Mouse (Mus musculus) hindbrain, embryonic 15.5 days (tissue): ENCODE data around the gene Tmco2. TPM values are rescaled to one million over a fixed set of nuclear protein-coding genes. Genes with fewer than 3 reads are reported as not detected.
"Not testable (repeated sequence)": the region's sequence is repeated elsewhere in the genome, so short reads cannot be mapped to it uniquely, and the experiment has no call there.

Source experiments
- ATAC-seq: fragments of 200-750 bp; cut with Nextera tagmentation; 2 replicates; pipeline ENCODE4 v1.8.0; 2017; ENCODE audit warnings: low read depth, moderate number of reproducible peaks, moderate TSS enrichment; ENCODE audit not compliant: low FRiP score
- H3K27ac ChIP-seq: fragments of 300-500 bp; sonication (generic); replicated peaks from 2 replicates; pipeline ENCODE4 v1.5.1; 2015; ENCODE audit warnings: mild to moderate bottlenecking, inconsistent platforms
- H3K27me3 ChIP-seq: fragments of 300-500 bp; sonication (generic); 2 replicates; pipeline ENCODE4 v1.6.1; 2015; ENCODE audit warnings: control low read depth, inconsistent platforms
- H3K36me3 ChIP-seq: fragments of 300-500 bp; sonication (generic); 2 replicates; pipeline ENCODE4 v1.6.1; 2015; ENCODE audit warnings: control low read depth, inconsistent platforms
- H3K4me1 ChIP-seq: fragments of 300-500 bp; sonication (generic); replicated peaks from 2 replicates; pipeline ENCODE4 v1.6.1; 2015; ENCODE audit warnings: control low read depth, inconsistent platforms
- H3K4me2 ChIP-seq: fragments of 300-500 bp; sonication (generic); 2 replicates; pipeline ENCODE4 v1.6.1; 2015; ENCODE audit warnings: moderate library complexity, mild to moderate bottlenecking, inconsistent platforms
- H3K4me3 ChIP-seq: fragments of 300-500 bp; sonication (generic); 2 replicates; pipeline ENCODE4 v1.5.1; 2015; ENCODE audit warnings: mild to moderate bottlenecking, inconsistent platforms
- H3K9ac ChIP-seq: fragments of 300-500 bp; sonication (generic); 2 replicates; pipeline ENCODE4 v1.6.1; 2015; ENCODE audit warnings: inconsistent platforms
- H3K9me3 ChIP-seq: fragments of 300-500 bp; sonication (generic); 2 replicates; pipeline ENCODE4 v1.6.1; 2016; ENCODE audit warnings: control low read depth, inconsistent platforms
- WGBS: fragments of 180-500 bp; shearing (Covaris S2); methylation state at CpG from one replicate; pipeline ENCODE4 v1.1.7; 2015; 5-methylcytosine and 5-hydroxymethylcytosine counted together
- polyA plus RNA-seq: library from polyadenylated mRNA; unstranded; fragments of >200 nt; fragmentation: Nextera tagmentation; extraction: Ambion mirVana; gene quantifications from 2 replicates; pipeline ENCODE4 v1.2.1, GENCODE M21; 2015

Tmco2 gene
- polyA plus RNA-seq = not detected in 2 replicates

DNA sequence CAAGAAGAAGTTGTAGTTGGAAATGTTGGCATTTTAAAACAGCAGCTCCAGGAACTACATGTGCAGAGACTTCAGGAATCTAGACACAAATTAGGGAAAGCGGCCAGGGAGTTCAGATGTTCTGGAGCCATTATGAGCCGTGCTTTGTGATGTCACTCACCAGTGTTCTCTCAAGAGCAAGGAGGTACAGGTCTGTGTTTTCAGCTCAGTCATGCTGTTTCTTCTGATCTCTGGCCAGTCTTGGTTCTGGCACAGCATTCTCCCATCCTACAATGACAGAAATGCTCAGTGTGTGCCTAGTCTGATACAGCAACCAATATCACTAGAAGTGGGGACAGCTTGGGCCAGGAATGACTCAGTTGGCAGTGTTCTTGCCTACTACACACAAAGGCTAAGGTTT is at the start of gene Tmco2:
Gene Tmco2, minus strand, starts transcription at position 101 of the 400 bp plus-strand sequence.
- ATAC-seq = no peak
- Histone ChIP-seq H3K27ac (no peak within 1 kb of the TSS), H3K4me1 (no peaks in the 10 kb centered on the region), H3K4me3 (no peak within 1 kb of the TSS), H3K4me2 (no peak within 1 kb of the TSS), H3K36me3 (no peaks in the 10 kb centered on the region), H3K27me3 (no peaks in the 10 kb centered on the region), H3K9me3 (no peaks in the 10 kb centered on the region), H3K9ac (no peak within 1 kb of the TSS)
- 97% methylated on average over 2 of the region's 2 CpGs for WGBS

DNA sequence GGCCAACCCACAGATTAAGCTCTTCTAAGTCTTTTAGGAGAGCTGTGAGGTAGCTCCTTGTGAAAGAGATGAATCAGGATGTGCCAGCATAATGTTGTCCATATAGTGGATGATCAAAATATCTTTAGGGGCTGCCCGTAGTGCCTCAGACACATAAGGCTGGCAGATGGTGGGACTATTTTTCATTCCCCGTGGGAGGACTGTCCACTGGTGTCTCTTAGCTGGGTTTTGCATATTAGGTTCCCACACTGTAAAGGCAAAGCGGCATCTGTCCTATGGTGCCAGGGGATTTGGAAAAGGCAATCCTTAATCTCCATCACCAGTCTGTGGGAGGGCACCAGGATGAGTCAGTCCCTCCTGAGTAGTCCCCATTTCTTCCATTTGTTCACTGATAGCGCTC is 5.7 kb downstream of the Tmco2 start:
- H3K4me1 ChIP-seq = no peaks in the 10 kb centered on the region
- H3K4me2 ChIP-seq = no peak overlapping the region
- H3K27ac ChIP-seq = no peak overlapping the region
- WGBS = 88% methylated on average over 4 of the region's 4 CpGs
- H3K9me3 ChIP-seq = no peaks in the 10 kb centered on the region
- no peak overlapping the region for H3K4me3 ChIP-seq
- H3K36me3 ChIP-seq = no peaks in the 10 kb centered on the region
- H3K9ac ChIP-seq = no peak overlapping the region
- no peak for ATAC-seq
- H3K27me3 ChIP-seq = no peaks in the 10 kb centered on the region

DNA sequence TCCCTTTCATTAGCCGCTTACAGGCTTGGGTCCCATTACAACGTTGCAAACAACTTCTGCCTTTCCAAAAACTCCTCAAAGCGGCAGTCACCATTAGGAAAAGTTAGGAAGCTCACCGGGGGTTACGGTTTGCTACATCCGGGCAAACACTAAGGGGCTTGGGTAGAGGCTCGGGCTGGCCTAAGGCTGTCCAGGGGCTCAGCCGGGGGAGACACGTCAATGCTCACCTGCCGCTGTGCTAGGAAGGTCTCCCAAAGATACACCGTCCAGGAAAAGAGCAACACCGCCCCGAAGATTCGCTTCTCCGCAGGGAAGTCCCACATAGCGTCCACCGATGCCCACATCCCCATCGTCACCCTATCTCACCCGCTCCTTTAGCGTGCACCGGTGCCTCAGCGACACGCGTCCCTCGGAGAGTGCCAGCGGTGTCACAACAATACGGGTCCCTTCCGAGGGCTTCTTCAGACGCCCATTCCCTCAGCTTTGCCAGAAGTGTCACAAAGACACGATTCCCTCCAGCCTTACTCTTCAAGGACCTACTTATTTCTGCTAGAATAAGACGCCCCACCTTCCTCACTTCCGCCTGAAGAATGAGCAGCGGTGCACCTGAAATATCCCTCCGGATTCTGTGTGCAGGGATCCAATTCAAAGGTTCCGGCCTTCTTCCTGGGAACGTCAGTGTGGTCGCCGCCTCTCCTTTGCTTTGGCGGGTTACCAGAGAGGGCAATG is 11.2 kb downstream of the Tmco2 start, which contains the start of gene Zmpste24:
Gene Zmpste24, minus strand, starts transcription at position 592 of the 729 bp plus-strand sequence.
- under 1% methylated on average over 39 of the region's 39 CpGs for WGBS
- H3K4me2 ChIP-seq = peak within 1 kb of the TSS; percentile 75
- H3K36me3 ChIP-seq = peaks cover 20% of the 10 kb centered on the region
- no peaks in the 10 kb centered on the region for H3K27me3 ChIP-seq
- H3K9ac ChIP-seq = peak within 1 kb of the TSS; percentile 69
- H3K4me1 ChIP-seq = peaks cover 14% of the 10 kb centered on the region
- H3K4me3 ChIP-seq = peak within 1 kb of the TSS; percentile 76
- peak within 1 kb of the TSS; percentile 71 for H3K27ac ChIP-seq
- ATAC-seq = peak; percentile 95
- H3K9me3 ChIP-seq = no peaks in the 10 kb centered on the region

DNA sequence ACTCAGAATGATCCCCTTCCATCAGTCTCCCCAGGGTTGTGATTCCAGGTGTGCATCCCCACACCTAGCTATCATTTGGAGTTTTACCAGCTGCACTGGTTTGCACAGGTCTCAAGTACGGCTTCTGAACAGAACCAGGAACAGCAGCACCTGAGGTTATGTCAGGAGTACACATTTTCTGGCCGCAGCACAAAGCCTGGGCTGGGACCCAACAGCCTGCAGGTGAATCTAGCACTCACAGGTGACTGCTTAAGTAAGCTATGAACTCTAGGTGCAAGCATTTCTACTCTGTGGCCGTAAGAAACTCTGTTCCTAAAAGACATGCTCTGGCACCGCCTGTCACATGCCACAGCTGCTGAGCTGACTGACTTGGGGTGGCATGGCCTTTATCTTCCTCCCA is 18.8 kb downstream of the Tmco2 start:
- Histone ChIP-seq H3K27ac (no peak overlapping the region), H3K9ac (no peak overlapping the region), H3K4me1 (no peaks in the 10 kb centered on the region), H3K4me3 (no peak overlapping the region), H3K36me3 (peaks cover 49% of the 10 kb centered on the region), H3K4me2 (no peak overlapping the region), H3K27me3 (no peaks in the 10 kb centered on the region), H3K9me3 (no peaks in the 10 kb centered on the region)
- ATAC-seq = no peak
- WGBS = 94% methylated on average over 4 of the region's 4 CpGs

DNA sequence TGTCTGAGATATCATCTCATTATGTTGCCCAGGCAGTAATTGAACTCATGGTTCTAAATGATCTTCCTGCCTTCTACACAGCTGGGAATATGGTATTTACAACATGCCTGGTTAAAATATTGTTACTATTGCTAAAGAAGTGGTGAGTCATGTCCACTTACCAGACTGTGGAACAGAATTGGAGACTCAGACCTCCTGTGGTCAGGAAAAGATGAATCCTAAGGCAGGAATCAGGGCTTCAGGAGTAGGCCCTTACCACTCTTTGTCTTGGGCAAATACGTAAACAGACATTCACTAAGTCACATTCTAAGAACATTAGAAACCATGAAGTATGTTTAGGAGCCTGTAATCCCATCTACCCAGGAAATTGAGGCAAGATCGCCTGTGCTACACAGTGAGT is 20.3 kb downstream of the Tmco2 start:
- no peak overlapping the region for H3K9ac ChIP-seq
- no peak overlapping the region for H3K4me3 ChIP-seq
- peaks cover 49% of the 10 kb centered on the region for H3K36me3 ChIP-seq
- no peak overlapping the region for H3K27ac ChIP-seq
- no peaks in the 10 kb centered on the region for H3K4me1 ChIP-seq
- 96% methylated on average over 2 of the region's 2 CpGs for WGBS
- no peak for ATAC-seq
- no peaks in the 10 kb centered on the region for H3K9me3 ChIP-seq
- H3K4me2 ChIP-seq = no peak overlapping the region
- no peaks in the 10 kb centered on the region for H3K27me3 ChIP-seq

DNA sequence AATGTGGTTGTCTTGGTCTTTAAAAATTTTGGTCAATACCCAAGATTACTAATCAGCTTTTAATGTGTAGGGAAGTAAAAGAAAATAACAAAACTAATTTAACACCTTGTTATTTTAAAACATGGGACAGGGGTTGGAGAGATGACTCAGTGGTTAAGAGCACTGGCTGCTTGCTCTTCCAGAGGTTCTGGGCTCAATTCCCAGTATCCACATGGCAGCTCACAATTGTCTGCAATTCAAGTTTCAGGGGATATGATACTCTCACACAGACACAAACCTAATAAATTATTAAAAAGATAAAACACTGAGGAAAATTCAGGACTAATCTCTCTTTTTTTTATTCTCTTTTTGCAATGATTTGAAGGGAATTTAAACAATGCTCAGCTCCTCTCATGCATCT is 24.5 kb downstream of the Tmco2 start:
- H3K27me3 ChIP-seq = no peaks in the 10 kb centered on the region
- H3K36me3 ChIP-seq = peaks cover 70% of the 10 kb centered on the region
- H3K4me2 ChIP-seq = no peak overlapping the region
- H3K27ac ChIP-seq = no peak overlapping the region
- no peak for ATAC-seq
- no peaks in the 10 kb centered on the region for H3K4me1 ChIP-seq
- no peaks in the 10 kb centered on the region for H3K9me3 ChIP-seq
- no peak overlapping the region for H3K4me3 ChIP-seq
- H3K9ac ChIP-seq = no peak overlapping the region

DNA sequence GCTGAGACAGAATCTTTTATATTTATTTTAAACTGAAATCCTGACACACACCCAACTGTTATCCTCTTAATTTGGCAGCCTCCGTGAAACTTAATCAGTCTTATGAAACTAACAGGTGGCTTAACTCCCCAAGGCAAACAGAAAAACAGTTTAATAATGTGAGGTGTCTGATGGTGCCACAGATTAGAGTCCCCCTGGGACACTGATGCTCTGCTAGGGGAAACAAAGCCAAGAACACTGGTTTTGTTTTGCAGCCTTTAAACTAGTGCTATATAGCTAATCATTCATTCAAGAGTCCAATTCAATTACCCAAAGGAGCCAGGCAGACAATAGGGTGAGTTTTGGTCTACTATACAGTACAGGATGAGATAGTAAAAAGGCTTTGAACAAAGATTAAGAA is 28.6 kb downstream of the Tmco2 start:
- WGBS = 49% methylated on average over 1 of the region's 1 CpGs
- Histone ChIP-seq H3K4me2 (no peak overlapping the region), H3K27ac (no peak overlapping the region), H3K4me1 (no peaks in the 10 kb centered on the region), H3K4me3 (no peak overlapping the region), H3K9ac (no peak overlapping the region), H3K9me3 (no peaks in the 10 kb centered on the region), H3K36me3 (peaks cover 68% of the 10 kb centered on the region), H3K27me3 (no peaks in the 10 kb centered on the region)
- no peak for ATAC-seq

DNA sequence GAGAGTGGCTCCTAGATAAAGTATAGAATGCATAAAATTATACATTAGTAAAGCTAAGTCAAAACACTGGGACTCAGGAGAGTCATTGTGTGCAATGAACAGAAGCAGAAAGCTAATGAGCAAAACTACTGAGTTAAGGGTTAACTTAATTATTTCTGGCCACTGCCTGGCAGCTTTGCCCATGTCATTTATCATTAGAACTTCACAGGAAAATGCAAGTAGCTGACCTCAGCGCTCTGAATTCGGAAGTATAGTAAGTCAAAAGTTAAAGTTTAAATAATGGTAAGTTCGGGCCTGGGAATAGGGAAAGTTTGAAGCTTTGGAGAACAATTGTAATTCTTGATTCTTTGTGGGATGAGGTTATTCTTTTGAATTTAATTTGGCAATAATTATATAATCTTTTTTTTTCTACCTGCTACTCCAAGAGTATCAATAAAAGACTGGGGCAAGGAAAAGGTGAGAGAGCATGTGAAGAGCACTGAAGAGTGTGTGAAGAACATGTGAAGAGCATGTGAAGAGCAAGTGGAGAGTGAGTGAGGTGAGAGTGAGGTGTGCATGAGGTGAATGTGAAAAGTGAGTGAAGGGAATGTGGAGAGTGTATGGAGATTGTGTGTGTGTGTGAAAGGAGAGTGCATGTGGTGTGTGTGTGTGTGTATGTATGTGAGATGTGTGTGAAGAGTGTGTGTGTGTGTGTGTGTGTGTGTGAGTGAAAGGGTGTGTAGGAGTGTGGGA is 30.9 kb downstream of the Tmco2 start:
- no peak overlapping the region for H3K4me3 ChIP-seq
- H3K4me2 ChIP-seq = no peak overlapping the region
- H3K4me1 ChIP-seq = no peaks in the 10 kb centered on the region
- no peaks in the 10 kb centered on the region for H3K27me3 ChIP-seq
- peaks cover 64% of the 10 kb centered on the region for H3K36me3 ChIP-seq
- WGBS = 46% methylated on average over 3 of the region's 3 CpGs
- no peaks in the 10 kb centered on the region for H3K9me3 ChIP-seq
- H3K9ac ChIP-seq = no peak overlapping the region
- no peak for ATAC-seq
- H3K27ac ChIP-seq = no peak overlapping the region

DNA sequence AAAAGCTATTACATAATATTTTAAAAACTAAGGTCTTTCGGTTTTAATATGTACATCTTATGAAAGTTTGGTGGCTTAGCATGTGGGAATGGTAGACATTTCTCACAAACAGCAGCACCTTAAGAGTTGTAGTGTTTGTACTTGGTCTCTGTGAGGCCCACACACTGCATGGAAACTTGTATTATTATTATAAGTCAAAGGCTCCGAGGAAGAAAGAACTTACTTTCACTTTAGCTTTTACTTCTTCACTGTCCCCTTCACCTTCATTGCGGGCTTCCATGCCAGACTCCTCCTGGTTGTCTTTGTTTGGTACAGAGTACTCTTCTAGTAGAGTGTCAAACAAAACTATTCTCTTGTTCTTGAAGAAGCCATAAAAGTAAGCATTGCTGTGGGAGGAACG is 34.8 kb downstream of the Tmco2 start:
- Histone ChIP-seq H3K36me3 (peaks cover 46% of the 10 kb centered on the region), H3K4me2 (no peak overlapping the region), H3K9ac (no peak overlapping the region), H3K27me3 (no peaks in the 10 kb centered on the region), H3K4me3 (no peak overlapping the region), H3K9me3 (no peaks in the 10 kb centered on the region), H3K4me1 (no peaks in the 10 kb centered on the region), H3K27ac (no peak overlapping the region)
- 77% methylated on average over 4 of the region's 4 CpGs for WGBS
- no peak for ATAC-seq

DNA sequence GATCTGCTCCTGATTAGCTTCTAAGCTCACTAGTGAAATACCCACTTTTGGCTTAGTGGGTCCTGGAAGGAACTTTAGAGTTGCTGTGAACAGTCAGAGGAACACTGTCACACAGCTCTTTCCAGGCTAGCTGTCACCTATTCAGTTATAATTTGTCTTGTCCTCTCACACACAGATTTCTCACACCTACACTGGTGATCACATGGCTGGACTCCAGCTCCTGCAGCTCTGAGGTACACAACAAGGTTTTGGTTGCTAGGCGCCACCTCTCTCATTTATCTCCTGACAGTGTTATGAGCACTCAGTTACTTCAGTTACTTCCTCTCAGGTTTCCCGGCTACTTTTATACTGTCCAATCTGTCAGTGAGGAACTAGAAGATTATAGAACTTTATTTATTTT is 43.7 kb downstream of the Tmco2 start:
- Histone ChIP-seq H3K27me3 (no peaks in the 10 kb centered on the region), H3K9ac (no peak overlapping the region), H3K9me3 (no peaks in the 10 kb centered on the region), H3K27ac (no peak overlapping the region), H3K4me1 (no peaks in the 10 kb centered on the region), H3K36me3 (peaks cover 48% of the 10 kb centered on the region), H3K4me3 (no peak overlapping the region), H3K4me2 (no peak overlapping the region)
- 90% methylated on average over 2 of the region's 2 CpGs for WGBS
- ATAC-seq = no peak

DNA sequence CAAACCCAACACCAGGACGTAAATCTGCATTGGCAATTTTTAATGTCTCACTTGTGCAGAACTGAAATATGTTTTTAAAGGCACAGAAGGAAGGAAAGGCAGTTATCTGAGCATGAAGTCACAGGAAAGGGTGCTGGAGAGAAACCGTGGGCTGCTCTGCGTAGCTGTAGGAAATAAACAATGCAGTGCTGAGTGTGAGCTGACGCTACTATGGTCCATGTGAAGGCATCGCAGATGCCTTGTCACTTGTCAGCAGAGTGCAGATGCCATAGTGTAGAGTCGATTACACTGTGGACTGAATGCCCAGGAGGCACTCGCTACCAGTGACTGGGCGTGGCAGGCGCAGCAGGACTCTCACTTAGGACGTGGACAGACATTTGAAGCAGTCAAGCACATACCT is 49.8 kb downstream of the Tmco2 start:
- not testable (repeated sequence) for ATAC-seq, H3K4me1 ChIP-seq, H3K27ac ChIP-seq, H3K9ac ChIP-seq, H3K9me3 ChIP-seq, H3K4me3 ChIP-seq, H3K27me3 ChIP-seq, H3K4me2 ChIP-seq
- peaks cover 15% of the 10 kb centered on the region for H3K36me3 ChIP-seq
- WGBS = 91% methylated on average over 10 of the region's 10 CpGs

DNA sequence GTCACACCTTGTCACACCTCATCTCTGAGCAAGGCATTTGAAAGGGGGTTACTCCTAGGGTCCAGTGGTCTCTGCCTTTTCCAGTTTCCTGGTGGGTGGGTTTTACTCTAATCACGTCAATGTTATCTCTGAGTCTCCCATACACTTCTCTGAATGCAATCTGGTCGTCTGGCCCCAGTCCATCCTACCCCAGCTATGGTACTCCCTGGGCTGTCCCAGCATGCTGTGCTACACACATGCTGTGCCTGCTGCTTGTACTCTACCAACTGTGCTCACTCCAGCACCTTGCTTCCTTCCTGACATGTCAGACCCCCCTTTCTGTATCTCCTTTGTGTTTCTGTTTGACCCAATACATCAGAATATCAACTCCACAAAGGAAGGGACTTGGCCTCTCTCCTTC is 52.0 kb downstream of the Tmco2 start:
- Histone ChIP-seq H3K9ac (no peak overlapping the region), H3K36me3 (peaks cover 13% of the 10 kb centered on the region), H3K4me3 (no peak overlapping the region), H3K9me3 (no peaks in the 10 kb centered on the region), H3K4me2 (no peak overlapping the region), H3K4me1 (peaks cover 9% of the 10 kb centered on the region), H3K27me3 (no peaks in the 10 kb centered on the region), H3K27ac (no peak overlapping the region)
- 76% methylated on average over 2 of the region's 2 CpGs for WGBS
- ATAC-seq = no peak
